Mouse (Mus musculus) megakaryocyte-erythroid progenitor cell, adult 5-6 weeks (primary cell): Measurements from ENCODE around the gene Mfsd12. TPM values are rescaled to one million over a fixed set of nuclear protein-coding genes. Genes with fewer than 3 reads are reported as not detected.

ENCODE experiments used
- ATAC-seq: replicated peaks from 2 replicates; pipeline ENCODE4 v1.8.0; 2016; ENCODE audit warnings: mild to moderate bottlenecking, inconsistent platforms; ENCODE audit not compliant: severe bottlenecking, poor library complexity, low FRiP score, low TSS enrichment
- total RNA-seq, 2 experiments: library from RNA; stranded (forward) in 1 of 2; stranded (reverse) in 1 of 2; fragments of 200-1000, 215-1000 nt in 1 of 2; fragments of >200 nt in 1 of 2; fragmentation: Nextera tagmentation in 1 of 2; gene quantifications; 2 replicates each; pipeline ENCODE4 v1.2.3; 2014 to 2017

Mfsd12 gene
- total RNA-seq, 2 experiments from 2014 or later, result 13.9 to 15.7 TPM

DNA sequence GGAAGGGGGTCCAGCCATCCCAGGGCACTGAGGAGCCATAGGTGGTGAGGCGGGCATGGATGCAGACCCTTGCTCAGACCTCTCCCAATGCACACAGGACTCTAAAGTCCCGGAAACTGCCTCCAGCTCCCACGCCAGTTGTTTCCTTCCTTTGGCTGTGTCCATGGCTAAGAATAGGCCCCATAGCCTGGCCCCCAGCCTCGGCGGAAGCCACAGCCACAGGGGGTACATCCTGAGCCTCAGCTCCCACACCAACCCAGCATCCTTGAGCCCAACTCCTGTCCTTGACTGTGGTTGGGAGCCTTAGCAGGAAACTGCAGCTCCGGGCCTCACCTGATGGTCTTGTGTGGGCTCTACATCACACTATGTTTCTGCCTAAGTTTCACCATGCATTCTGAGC is 30.4 kb upstream of the Mfsd12 start:
- ATAC-seq, result no peak

DNA sequence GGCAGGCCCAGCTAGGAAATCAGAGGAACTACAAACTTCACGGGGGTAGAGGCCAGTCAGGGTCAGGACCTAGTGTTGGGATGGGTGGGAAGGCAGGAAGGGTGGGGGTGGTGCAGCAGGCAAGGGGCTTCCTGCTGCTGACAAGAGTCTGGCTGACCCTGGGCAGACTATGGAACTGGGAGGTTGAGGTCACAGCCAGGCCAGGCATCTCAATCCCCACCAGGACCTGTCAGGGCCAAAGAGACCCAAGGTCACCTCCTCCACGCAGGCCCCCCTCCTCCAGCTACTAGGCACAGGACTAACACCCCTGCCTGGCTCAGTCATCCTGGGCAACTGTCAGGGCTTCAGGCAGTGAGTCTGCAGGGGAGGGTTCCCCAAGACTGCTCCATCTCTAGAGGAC is 29.3 kb upstream of the Mfsd12 start:
- 0 out of 2 replicates have a peak, but pooled peaks have one; percentile 6 for ATAC-seq

DNA sequence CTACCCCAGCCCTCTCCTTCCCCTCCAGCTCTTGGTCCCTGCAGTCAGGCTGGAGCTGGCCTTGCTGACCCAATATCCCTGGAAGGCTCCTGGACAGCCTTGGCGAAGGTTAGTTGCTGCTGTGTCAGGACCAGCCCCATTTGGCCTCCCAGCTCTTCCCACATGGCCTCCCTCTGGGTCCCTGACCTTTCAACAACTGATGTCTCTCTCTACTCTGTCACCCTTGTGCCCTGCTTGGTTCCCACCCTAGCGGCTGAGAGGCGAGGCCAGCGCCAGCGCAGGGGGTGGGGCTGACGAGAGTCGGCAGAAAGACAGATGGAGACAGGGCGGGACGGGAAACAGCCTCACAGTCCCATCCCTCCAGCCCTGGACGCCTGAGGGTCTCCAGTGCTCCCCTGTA is 28.9 kb upstream of the Mfsd12 start, which contains the start of gene Tbxa2r:
TSS of gene Tbxa2r (plus strand) at position 346 of the 400 bp plus-strand sequence.
- peak; percentile 41; the same call in 1 of the 2 replicates for ATAC-seq

DNA sequence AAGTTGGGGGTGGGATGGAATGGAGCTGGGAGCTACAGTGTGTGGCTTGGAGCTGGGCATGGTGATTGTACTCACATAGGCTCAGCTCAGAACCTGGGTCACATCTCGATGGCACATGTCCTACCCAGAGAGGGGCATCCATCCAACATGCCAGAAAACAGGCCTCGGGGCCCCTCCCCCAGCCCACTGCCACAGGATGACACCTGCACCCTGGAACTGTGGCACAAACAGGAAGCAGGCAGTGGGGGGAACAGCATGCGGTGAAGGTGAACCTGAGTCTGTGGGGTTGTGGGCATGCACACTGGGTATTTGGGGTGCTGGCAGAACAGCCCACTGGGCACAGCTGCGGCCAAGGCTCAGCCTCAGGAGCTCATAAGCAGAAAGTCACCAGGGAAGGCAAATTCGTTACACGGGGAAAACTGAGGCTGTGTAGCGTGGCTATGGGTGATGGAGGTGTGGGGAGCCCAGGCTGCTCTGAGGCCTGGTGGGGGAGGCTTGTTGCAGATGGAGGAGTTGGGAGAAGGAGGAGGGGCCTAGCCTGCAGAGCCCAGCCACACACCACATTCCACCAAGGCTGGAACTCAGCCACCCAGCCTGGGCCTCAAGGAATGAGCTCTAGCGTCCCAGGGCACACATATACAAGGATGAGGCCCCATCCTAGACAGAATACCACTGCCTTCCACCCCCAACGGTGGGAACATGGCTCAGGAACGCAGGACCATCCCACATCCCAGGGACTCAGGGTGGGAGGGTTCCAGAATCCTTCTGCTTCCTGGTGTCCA is 27.9 kb upstream of the Mfsd12 start:
- ATAC-seq, result no peak

DNA sequence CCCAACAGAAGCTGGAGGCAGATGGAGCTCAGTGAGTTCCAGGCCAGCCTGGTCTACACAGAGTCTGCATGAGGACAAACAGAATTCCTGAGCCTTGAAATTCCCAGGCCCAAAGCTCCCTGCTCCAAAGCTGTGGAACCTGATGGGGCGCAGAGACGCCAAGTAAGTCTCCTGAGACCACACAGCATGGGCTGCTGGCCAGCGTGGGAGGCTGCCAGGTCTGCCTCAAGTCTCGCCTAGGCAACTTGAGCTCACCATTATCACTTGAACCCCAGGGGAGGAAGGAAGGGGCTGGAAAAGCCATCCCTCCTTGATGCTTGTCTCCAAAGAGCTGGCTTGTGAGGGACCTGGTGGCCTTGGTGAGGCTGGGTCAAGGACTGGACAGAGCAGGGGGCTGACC is 27.3 kb upstream of the Mfsd12 start:
- ATAC-seq, result no peak

DNA sequence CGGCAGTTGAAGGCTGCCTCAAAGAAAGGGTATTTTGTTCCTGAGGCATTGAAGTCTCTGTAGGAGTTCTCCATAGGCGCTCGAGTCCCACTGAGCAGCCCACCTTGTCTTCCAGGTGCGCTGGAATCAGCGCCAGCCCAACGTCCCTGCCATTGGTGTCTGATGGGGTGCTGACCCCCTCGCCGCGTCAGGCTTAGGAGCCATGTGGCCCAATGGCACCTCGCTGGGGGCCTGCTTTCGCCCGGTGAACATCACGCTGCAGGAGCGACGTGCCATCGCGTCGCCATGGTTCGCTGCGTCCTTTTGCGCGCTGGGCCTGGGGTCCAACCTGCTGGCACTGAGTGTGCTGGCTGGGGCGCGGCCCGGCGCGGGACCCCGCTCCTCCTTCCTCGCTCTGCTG is 25.0 kb upstream of the Mfsd12 start:
- ATAC-seq, result no peak

DNA sequence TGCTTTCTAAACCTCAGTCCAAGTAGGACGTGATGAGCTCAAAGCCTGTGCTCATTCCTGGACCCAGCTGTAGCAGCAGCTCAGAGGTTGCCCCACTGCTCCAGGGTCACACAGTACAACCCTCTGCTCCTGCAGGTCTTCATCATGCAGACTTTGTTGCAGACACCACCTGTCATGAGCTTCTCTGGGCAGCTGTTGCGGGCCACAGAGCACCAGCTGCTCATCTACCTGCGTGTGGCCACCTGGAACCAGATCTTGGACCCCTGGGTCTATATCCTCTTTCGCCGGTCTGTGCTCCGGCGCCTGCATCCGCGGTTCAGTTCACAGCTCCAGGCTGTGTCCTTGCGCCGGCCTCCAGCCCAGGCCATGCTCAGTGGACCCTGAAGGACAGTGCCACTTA is 23.0 kb upstream of the Mfsd12 start:
- ATAC-seq, result no peak

DNA sequence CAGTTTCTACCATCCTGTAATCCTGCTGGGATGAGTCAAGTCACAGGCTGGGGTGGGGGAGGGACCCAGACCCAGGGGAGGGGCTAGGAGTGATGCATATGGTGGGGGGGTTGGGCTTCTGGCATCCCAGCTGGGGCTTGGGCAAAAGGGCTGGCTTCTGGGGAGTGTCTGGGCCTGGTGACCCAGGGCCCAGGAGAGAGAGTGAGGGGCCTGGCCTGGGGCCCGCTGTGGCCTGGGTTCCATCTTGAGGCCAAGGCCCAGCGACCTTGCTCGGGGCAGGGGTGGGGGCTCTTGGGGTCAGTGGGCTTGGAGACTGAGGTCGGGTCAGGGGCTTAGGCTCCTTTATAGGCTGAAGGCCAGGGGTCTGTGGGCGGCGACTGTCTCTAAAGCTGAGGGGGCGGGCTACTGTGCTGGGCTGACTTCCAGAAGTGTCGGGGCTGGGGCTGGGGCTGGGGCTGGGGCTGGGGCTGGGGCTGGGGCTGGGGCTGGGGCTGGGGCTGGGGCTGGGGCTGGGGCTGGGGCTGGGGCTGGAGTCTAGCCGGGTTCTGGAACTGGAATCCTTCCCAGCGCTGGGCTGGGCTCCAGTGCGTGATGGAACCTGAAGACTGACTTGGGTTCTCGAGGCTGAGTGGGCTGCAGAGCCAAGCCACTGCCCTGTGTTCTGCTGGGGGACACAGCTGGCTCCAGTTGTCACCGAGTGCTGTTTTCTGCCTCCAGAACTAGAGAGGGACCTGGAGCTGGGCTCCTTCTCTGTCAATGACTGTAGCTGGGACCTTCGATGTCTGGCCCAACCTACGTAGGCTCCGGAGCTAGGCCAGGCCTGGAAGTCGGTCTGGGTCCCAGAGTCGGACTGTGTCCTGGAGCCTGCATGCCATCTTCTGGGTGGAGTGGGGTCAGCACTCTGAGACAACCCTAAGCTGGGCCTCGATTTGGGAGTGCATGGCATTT is 21.6 kb upstream of the Mfsd12 start:
- ATAC-seq, result no peak

DNA sequence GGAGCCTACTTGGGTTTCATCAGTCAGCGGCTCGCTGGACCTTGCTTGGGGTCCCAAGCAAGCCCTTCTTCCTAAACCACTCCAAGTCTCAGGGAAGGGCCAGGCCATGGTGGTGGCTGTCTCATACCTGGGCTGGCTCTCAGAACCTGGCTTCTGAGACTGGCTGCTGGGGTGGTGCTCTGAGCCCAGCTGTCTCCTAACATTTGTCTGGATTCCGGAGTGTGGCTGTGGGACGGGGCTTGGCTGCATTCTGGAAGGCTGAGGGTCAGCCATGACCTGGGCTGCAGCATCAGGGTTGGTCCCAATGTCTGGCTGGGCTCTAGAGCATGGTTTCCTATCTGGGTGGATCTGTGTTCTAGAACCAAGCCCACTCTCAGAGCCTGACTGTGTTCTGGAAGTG is 20.7 kb upstream of the Mfsd12 start:
- no peak for ATAC-seq

DNA sequence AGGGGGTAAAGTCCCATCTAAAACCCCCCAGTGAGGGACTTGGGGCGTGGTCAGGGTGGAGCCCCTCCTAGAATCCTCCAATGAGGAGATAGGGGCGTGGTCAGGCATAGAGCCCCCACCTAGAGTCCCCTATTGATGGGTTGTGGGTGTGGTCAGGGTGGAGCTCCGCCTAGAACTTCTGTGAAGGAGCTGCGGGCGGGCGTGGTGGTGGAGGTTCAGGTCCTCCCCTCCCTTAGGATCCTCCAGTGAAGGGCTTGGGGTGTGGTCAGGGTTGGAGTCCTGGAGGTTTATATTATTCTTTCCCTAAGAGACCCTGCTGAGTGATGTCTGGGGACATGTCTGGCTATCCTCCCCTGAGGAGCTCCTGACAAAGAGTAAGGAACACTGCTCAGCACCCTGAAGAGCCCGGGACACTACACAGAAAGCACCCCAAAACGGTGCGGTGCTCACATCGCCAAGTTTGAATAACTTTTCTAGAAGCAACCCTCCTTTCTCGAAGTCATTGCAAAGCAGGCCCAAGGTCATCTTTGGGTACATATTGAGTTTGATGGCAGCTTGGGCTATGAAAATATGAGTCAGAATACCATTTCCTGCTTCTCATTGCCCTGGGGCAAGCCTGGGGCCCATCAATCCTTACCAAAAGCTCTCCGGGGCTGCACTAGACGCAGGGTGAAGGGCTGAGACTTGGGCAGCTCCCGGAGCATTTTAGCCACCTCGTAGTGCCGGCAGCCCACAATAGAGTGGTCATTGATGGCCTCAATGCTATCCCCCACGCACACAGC is 16.5 kb upstream of the Mfsd12 start:
- ATAC-seq, result 0 out of 2 replicates have a peak, but pooled peaks have one; percentile 14

DNA sequence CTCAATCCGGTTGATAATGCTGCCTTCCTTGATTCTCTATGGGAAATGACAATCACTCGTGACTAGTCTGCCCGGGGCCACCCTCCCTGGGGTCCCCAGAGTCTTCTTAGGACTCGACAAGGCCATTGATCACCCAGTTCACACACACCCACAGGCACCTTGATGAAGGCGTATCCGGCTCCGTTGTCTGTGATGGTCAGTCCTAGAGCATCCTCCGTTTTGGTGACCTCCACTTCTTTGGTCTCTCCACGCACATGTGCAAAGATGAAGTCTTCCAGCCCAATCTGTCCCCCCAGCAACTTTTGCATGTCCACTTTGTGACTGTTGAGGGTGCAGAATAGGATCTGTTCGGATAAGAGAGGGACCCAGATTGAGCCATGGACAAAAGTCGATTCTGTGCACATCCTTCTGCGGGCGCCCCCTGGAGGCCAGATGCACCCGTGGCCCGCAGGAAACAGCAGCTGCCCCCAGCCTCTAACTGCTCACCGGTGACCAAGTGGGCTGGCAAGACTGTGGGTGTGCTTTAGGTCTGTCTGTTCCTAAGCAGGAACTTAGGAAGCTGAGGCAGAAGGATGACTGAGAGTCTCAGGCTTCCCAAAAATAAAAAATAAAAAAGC is 15.8 kb upstream of the Mfsd12 start:
- ATAC-seq, result 0 out of 2 replicates have a peak, but pooled peaks have one; percentile 16

DNA sequence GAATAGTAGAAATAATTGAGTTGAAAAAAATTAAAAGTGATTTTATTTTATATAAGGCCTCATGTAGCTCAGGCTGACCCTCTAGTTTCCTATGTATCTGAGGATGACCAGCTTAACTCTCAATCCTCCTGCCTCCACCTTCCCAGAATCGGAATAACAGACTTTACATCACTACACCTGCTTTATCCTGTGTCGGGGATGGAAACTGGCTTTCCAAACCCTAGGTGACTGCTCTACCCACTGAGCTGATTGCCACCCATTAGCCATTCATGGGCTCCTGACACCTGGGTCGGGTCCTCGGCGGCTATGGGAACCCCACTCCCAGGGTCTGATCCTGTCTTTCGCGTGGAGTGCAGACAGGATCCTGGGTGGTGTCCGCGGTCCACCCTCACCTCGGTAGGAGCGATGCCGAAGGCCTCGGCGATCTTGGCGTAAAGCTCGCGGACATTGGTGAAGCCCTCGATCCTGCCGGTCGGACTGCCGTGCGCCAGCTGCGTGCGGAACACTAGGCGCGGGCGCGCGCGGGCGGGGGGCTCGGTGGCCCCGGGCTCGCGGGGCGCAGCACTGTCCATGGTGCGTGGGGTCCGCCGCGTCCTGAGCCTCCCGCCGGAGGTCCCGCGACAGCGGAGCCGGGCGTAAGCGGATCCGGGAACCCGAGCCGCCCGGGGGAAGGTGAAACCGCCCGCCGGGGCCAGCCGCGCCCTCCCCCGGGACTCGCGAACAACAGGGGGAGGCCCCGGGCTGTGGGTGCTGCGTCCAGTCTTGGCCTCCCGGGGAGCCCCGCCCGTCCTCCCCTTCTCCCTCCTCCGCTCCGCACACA is 14.4 kb upstream of the Mfsd12 start, which contains the start of gene Gipc3:
TSS of gene Gipc3 (minus strand) at position 581 of the 820 bp plus-strand sequence.
- no peak for ATAC-seq

DNA sequence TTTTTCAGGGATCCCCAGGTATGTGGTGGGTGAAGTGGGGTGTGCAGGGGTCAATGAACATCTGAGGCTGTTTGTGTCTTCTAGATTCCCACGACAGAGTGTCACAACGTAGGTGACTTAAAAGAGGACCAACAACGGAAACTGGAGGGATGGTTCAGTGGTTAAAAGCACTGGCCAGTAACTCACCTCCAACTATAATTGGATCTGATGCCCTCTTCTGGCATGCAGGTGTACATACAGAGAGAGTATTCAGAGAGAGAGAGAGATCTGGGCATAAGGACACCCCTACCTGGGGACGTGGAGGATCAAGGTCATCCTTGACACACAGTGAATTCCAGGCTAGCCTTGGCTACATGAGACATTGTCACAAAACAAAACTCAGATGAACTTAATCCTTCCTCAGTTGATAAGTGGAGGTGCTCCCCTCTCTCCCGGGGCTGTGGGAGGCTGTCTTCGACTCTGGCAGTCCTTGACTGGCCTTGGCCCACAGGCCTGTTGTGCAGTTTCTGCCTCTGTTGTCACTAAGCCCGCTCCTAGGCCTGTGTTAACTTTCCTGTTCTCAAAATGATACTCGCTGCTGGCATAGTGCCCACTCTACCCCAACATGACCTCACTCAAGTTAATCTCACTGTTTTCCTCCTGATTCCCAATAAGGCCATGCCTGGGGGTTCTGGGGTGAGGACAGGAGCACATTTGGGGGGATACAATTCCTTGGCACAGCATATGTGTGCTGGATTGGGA is 12.7 kb upstream of the Mfsd12 start:
- ATAC-seq, result no peak

DNA sequence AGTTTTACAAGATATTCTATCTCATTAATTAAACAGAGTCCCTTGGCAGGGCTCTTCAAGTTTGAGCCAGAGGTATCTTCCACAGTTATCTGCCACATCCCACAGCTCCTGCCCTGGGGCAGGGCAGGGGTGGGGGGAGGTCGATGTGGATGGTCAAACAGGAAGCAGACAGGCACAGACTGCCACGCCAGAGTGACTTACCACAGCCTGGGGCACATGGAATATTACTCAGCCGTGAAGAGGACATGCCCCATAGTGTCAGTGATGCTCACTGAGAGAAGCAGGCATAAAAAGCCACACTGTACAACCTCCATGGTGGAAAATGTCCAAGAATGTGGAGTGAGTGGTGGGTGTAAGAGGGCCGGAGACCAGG is 12.1 kb upstream of the Mfsd12 start:
- no peak for ATAC-seq

DNA sequence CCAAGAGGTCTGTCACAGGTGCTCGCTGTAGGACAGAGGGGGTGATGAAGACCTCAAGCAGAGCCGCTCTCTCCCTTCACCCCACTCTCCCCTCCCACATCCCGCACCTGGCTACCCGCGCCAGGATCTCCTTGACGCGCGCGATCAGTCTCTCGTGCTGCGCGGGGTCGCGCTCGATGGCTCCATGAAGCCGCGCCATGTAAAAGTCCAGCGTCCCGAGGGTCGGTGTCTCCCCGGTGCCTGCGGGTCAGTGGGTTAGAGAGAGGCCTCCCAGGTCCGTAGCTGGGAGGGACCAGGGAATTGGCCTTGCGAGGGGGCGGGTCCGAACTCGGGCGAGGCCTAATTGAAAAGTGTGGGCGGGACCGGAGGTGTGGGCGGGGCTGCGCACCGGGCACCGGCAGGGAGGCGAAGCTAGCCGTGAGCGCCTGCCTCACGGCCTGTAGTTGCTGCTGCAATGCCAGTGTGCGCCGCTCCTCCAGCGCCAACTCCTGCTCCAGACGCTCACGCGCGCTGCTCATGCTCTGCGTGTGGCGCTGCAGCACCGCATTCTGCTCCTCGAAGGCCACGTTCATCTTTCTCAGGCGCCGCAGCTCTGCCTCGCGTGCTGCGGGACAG is 10.7 kb upstream of the Mfsd12 start:
- peak; percentile 60 for ATAC-seq

DNA sequence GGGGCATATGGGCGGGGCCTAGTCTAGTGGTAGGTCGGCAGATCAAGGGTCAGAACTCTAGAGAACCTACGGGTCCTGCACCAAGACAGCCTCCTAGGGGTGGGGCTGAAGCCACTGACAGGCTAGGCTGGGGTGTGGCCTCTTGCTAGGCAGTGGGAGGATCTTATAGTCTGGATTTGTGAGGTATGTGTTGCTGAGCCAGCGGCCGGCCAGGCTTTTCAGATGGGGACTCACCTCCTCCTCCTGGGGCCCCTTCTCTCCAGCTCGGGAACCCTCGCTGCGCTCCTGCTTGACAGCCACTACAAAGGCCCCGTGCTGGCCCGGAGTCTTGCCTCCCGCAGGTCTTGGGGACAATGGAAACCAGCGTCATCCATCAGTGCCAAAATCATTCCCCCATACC is 8.1 kb upstream of the Mfsd12 start:
- ATAC-seq, result peak; percentile 39

DNA sequence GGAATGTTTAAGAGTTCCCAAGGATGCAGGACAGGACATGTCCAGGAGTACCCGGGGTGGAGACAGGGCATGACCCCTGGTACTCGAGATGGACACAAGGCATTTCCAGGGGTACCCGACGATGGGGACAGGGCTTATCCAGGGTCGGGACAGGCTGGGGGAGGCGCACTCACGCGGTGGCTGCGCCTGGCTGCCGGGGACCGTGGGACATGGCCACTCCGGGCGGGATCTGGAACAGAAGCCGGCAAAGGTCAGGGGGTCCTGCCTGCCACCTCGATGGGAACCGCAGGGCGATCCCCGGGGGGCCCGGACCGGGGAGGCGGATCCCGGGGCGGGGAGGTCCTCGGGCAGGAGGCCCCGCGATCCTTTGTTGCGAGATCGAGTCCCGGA is 7.3 kb upstream of the Mfsd12 start:
- no peak for ATAC-seq
